Mouse (Mus musculus): Measurements from ENCODE around the gene Slc9a7.

- TF ChIP-seq E2F4 (IDR thresholded peaks at IDR 0.05; ENCODE audit: insufficient replicate concordance, low read depth, low read length), result no peak
- TF ChIP-seq HCFC1 (IDR thresholded peaks at IDR 0.05; ENCODE audit: low read depth, low read length), result no peak
- TF ChIP-seq CHD1 (IDR thresholded peaks at IDR 0.05; ENCODE audit: low read depth, low read length), result no peak
- TF ChIP-seq POLR2A (IDR thresholded peaks at IDR 0.05; ENCODE audit: low read depth, low read length), result no peak
- no peak for TF ChIP-seq UBTF (IDR thresholded peaks at IDR 0.05; ENCODE audit: low read depth, low read length)
- TF ChIP-seq ELF1 (IDR thresholded peaks at IDR 0.05; ENCODE audit: low read depth, low read length), result no peak
- TF ChIP-seq CTCF (conservative IDR thresholded peaks at IDR 0.05 in 1 of 2, IDR thresholded peaks at IDR 0.05 in 1 of 2; ENCODE audit: low read depth in 2 of 2, low read length in 2 of 2), result no peak
- TF ChIP-seq NELFE (IDR thresholded peaks at IDR 0.05; ENCODE audit: low read depth, low read length), result no peak
- no peak for TF ChIP-seq RCOR1 (conservative IDR thresholded peaks at IDR 0.05; ENCODE audit: low read depth, low read length)
Observed at GRCm38 (mm10) chrX:20228102-20228501, 63.5 kb downstream of the Slc9a7 start.
